Mouse (Mus musculus) stomach, postnatal 0 days (tissue): ENCODE data around the gene Gm10097. TPM values are rescaled to one million over a fixed set of nuclear protein-coding genes. Genes with fewer than 3 reads are reported as not detected.

Source experiments
- ATAC-seq: fragments of 200-750 bp; cut with Nextera tagmentation; 2 replicates; pipeline ENCODE4 v1.8.0; 2017; ENCODE audit not compliant: low FRiP score, low TSS enrichment
- DNase-seq: peaks from one replicate; pipeline ENCODE4 v3.0.0-alpha.2; 2016; ENCODE audit warnings: low spot score
- H3K27ac ChIP-seq: fragments of 300-500 bp; sonication (generic); replicated peaks from 2 replicates; pipeline ENCODE4 v1.5.1; 2014; ENCODE audit warnings: mild to moderate bottlenecking, control low read depth
- H3K27me3 ChIP-seq: fragments of 300-500 bp; sonication (generic); 2 replicates; pipeline ENCODE4 v1.6.1; 2014; ENCODE audit warnings: low read length; ENCODE audit not compliant: control insufficient read depth, insufficient read depth
- H3K36me3 ChIP-seq: fragments of 300-500 bp; sonication (generic); 2 replicates; pipeline ENCODE4 v1.6.1; 2014; ENCODE audit warnings: low read length, mixed read lengths; ENCODE audit not compliant: control insufficient read depth, insufficient read depth
- H3K4me1 ChIP-seq: fragments of 300-500 bp; sonication (generic); replicated peaks from 2 replicates; pipeline ENCODE4 v1.6.1; 2014; ENCODE audit warnings: antibody characterized with exemption; ENCODE audit not compliant: control insufficient read depth, insufficient read depth
- H3K4me2 ChIP-seq: fragments of 300-500 bp; sonication (generic); replicated peaks from 2 replicates; pipeline ENCODE4 v1.6.1; 2014; ENCODE audit warnings: low read depth, mild to moderate bottlenecking, control low read depth, moderate library complexity
- H3K4me3 ChIP-seq: fragments of 300-500 bp; sonication (generic); 2 replicates; pipeline ENCODE4 v1.5.1; 2014; ENCODE audit warnings: low read depth, low read length, control low read depth
- H3K9ac ChIP-seq: fragments of 300-500 bp; sonication (generic); 2 replicates; pipeline ENCODE4 v1.6.1; 2014; ENCODE audit warnings: mild to moderate bottlenecking, low read length, control low read depth, mixed read lengths
- H3K9me3 ChIP-seq: fragments of 300-500 bp; sonication (generic); 2 replicates; pipeline ENCODE4 v1.6.1; 2016; ENCODE audit warnings: low read length; ENCODE audit not compliant: control insufficient read depth
- CTCF ChIP-seq: IDR thresholded peaks from 2 replicates; pipeline ENCODE4 v1.5.1; 2016; ENCODE audit warnings: antibody characterized with exemption, low read depth, mild to moderate bottlenecking, moderate library complexity
- EP300 ChIP-seq: optimal IDR thresholded peaks from 2 replicates; pipeline ENCODE3; 2016; ENCODE audit warnings: antibody characterized with exemption
- WGBS: fragments of 180-500 bp; shearing (Covaris S2); extraction: QIAGEN DNeasy Blood & Tissue Kit; methylation state at CpG from one replicate; pipeline ENCODE4 v1.1.7; 2014; 5-methylcytosine and 5-hydroxymethylcytosine counted together
- polyA plus RNA-seq: library from polyadenylated mRNA; unstranded; fragments of >200 nt; fragmentation: Nextera tagmentation; extraction: Ambion mirVana; gene quantifications from 2 replicates; pipeline ENCODE4 v1.2.1, GENCODE M21; 2015

Gene Gm10097
- polyA plus RNA-seq, 1 experiment from 2014 or later, result 0.06 TPM

- Histone ChIP-seq H3K4me1 (no peaks in the 10 kb centered on the region), H3K27me3 (no peaks in the 10 kb centered on the region), H3K36me3 (peaks cover 3% of the 10 kb centered on the region; the same call in 1 of the 2 replicates), H3K4me3 (no peak overlapping the region), H3K4me2 (no peak overlapping the region), H3K9me3 (no peaks in the 10 kb centered on the region), H3K9ac (no peak overlapping the region), H3K27ac (no peak overlapping the region)
- TF ChIP-seq EP300 (no peak), CTCF (no peak)
- no peak for ATAC-seq
- 85% methylated on average over 5 of the region's 5 CpGs for whole genome bisulfite sequencing
- no peak for DNase-seq
Measured at GRCm38 (mm10) chr10:5116155-5116554, 47.2 kb downstream of the Gm10097 start.

- no peak overlapping the region for H3K4me2 ChIP-seq
- 60% methylated on average over 6 of the region's 6 CpGs for WGBS
- no peak overlapping the region for H3K4me3 ChIP-seq
- no peak for DNase-seq
- no peaks in the 10 kb centered on the region for H3K27me3 ChIP-seq
- no peak overlapping the region for H3K9ac ChIP-seq
- H3K9me3 ChIP-seq, result no peaks in the 10 kb centered on the region
- ATAC-seq, result no peak
- H3K27ac ChIP-seq, result no peak overlapping the region
- no peaks in the 10 kb centered on the region for H3K4me1 ChIP-seq
- H3K36me3 ChIP-seq, result peaks cover 3% of the 10 kb centered on the region; the same call in 1 of the 2 replicates
- TF ChIP-seq CTCF (no peak), EP300 (no peak)
Measured at GRCm38 (mm10) chr10:5116720-5117119, 47.7 kb downstream of the Gm10097 start.
